Mouse (Mus musculus): ENCODE measurements around the gene Rbms3. TPM values are rescaled to one million over a fixed set of nuclear protein-coding genes. Genes with fewer than 3 reads are reported as not detected.
A peak's percentile ranks its signal among the peaks of the same experiment; 100 is the strongest.

Gene Rbms3
- polyA plus RNA-seq, 1 experiment from 2014 or later: 44.5 TPM

GRCm38 (mm10) chr9:116967317-116967716 is 662.4 kb downstream of the Rbms3 start:
- H3K4me1 ChIP-seq (replicated peaks; ENCODE audit: insufficient read depth, low read length): 0 out of 2 replicates have a peak, but pooled peaks cover 5% of the 10 kb centered on the region
- no peaks in the 10 kb centered on the region for H3K9me3 ChIP-seq (replicated peaks; ENCODE audit: low read length)
- no peak overlapping the region for H3K27ac ChIP-seq
- H3K4me3 ChIP-seq (replicated peaks; ENCODE audit: low read depth, low read length): no peak overlapping the region
- H3K4me2 ChIP-seq (ENCODE audit: low read length): no peak overlapping the region
- ATAC-seq (replicated peaks; ENCODE audit: low FRiP score, low read depth): no peak
- no peaks in the 10 kb centered on the region for H3K27me3 ChIP-seq (ENCODE audit: insufficient read depth, low read length)
- DNase-seq (ENCODE audit: low spot score): no peak
- H3K36me3 ChIP-seq (ENCODE audit: insufficient read depth, low read length): no peaks in the 10 kb centered on the region
- TF ChIP-seq CTCF (IDR thresholded peaks at IDR 0.05; ENCODE audit: low read depth): no peak
- H3K9ac ChIP-seq (ENCODE audit: low read depth, low read length): no peak overlapping the region
- 96% methylated on average over 3 of the region's 3 CpGs for WGBS

- TF ChIP-seq CTCF (IDR thresholded peaks at IDR 0.05; ENCODE audit: low read depth): no peak
- DNase-seq (ENCODE audit: low spot score) (no peak), ATAC-seq (replicated peaks; ENCODE audit: low FRiP score, low read depth) (no peak; the same call in 1 of the 2 replicates)
- Histone ChIP-seq H3K36me3 (ENCODE audit: insufficient read depth, low read length) (no peaks in the 10 kb centered on the region), H3K9ac (ENCODE audit: low read depth, low read length) (no peak overlapping the region), H3K4me3 (replicated peaks; ENCODE audit: low read depth, low read length) (no peak overlapping the region), H3K27ac (no peak overlapping the region), H3K27me3 (ENCODE audit: insufficient read depth, low read length) (no peaks in the 10 kb centered on the region), H3K4me1 (replicated peaks; ENCODE audit: insufficient read depth, low read length) (0 out of 2 replicates have a peak, but pooled peaks cover 5% of the 10 kb centered on the region), H3K4me2 (ENCODE audit: low read length) (peak overlapping the region; percentile 26; the same call in 1 of the 2 replicates), H3K9me3 (replicated peaks; ENCODE audit: low read length) (no peaks in the 10 kb centered on the region)
- 54% methylated on average over 6 of the region's 6 CpGs for WGBS
Observed at GRCm38 (mm10) chr9:116965691-116966090, 664.0 kb downstream of the Rbms3 start.

DNA sequence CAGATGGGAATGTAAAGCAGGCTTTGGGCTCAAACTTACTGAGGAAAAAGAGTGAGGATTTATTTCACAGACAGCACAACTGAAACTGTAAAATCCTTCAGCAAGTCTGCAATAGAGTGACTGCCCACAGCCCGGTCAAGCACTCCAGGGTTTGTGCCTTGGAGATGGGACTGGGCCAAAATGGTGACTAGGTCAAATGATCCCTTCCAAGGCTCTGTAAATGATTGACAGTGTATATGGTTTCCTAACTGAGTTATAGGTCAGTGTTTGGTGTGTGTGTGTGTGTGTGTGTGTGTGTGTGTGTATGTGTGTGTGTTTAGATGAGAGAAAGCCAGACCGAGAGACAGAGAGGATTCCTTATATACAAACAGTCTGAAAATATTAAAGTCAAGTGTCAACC is 673.6 kb downstream of the Rbms3 start:
- no peak overlapping the region for H3K4me2 ChIP-seq (ENCODE audit: low read length)
- no peaks in the 10 kb centered on the region for H3K27me3 ChIP-seq (ENCODE audit: insufficient read depth, low read length)
- no peak overlapping the region for H3K9ac ChIP-seq (ENCODE audit: low read depth, low read length)
- ATAC-seq (replicated peaks; ENCODE audit: low FRiP score, low read depth) (no peak), DNase-seq (ENCODE audit: low spot score) (no peak)
- H3K27ac ChIP-seq: no peak overlapping the region
- no peaks in the 10 kb centered on the region for H3K36me3 ChIP-seq (ENCODE audit: insufficient read depth, low read length)
- no peaks in the 10 kb centered on the region for H3K4me1 ChIP-seq (replicated peaks; ENCODE audit: insufficient read depth, low read length)
- no peak for TF ChIP-seq CTCF (IDR thresholded peaks at IDR 0.05; ENCODE audit: low read depth)
- H3K4me3 ChIP-seq (replicated peaks; ENCODE audit: low read depth, low read length): no peak overlapping the region
- 66% methylated on average over 2 of the region's 2 CpGs for WGBS
- no peaks in the 10 kb centered on the region for H3K9me3 ChIP-seq (replicated peaks; ENCODE audit: low read length)

DNA sequence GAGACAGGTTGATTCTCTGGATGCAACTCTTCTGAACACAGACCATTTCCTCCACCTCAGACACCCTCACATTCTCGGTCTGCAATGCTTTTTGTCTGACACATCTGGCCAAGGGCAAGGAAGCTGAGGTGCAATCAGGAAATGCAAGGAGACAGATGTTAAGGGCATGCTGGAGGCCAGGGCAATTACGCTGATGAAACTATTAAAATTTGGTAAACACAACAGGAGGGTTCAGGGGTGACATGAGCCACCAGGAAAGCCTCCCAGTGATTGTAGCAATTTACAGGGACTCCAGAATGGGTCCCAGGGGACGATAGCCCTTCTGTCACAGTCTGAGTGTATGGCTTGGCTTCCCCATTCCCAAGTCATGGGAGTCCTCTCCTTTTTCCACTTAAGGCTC is 681.5 kb downstream of the Rbms3 start:
- no peak for ATAC-seq (replicated peaks; ENCODE audit: low FRiP score, low read depth)
- H3K9me3 ChIP-seq (replicated peaks; ENCODE audit: low read length): no peaks in the 10 kb centered on the region
- no peak for DNase-seq (ENCODE audit: low spot score)

DNA sequence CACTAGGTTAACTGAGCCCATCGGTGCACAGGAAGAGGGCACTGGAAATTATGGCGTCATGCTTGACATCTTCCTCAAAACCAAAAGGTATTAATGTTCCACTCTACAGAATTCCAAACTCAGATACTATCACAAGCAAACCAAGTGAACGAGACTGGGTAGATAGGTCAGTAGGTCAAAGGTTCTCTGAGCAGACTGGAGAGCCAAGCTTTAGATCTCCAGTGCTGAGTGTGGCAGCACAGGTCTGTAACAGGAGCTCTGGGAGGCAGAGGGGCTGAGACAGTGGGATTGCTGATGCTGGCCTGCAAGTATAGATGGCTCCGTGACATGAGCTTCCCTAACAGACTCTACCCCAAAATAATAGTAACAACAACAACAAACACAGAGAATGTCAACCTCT is 682.3 kb downstream of the Rbms3 start:
- Histone ChIP-seq H3K9ac (ENCODE audit: low read depth, low read length) (no peak overlapping the region), H3K4me3 (replicated peaks; ENCODE audit: low read depth, low read length) (no peak overlapping the region), H3K9me3 (replicated peaks; ENCODE audit: low read length) (no peaks in the 10 kb centered on the region), H3K36me3 (ENCODE audit: insufficient read depth, low read length) (no peaks in the 10 kb centered on the region), H3K4me1 (replicated peaks; ENCODE audit: insufficient read depth, low read length) (peaks cover 10% of the 10 kb centered on the region), H3K27ac (no peak overlapping the region), H3K4me2 (ENCODE audit: low read length) (no peak overlapping the region), H3K27me3 (ENCODE audit: insufficient read depth, low read length) (no peaks in the 10 kb centered on the region)
- no peak for TF ChIP-seq CTCF (IDR thresholded peaks at IDR 0.05; ENCODE audit: low read depth)
- no peak for ATAC-seq (replicated peaks; ENCODE audit: low FRiP score, low read depth)
- no peak for DNase-seq (ENCODE audit: low spot score)
- 56% methylated on average over 4 of the region's 4 CpGs for WGBS

More for the DNA sequence above, 681.5 kb downstream of the Rbms3 start:
- WGBS: 48% methylated on average over 3 of the region's 3 CpGs
- Histone ChIP-seq H3K36me3 (ENCODE audit: insufficient read depth, low read length) (no peaks in the 10 kb centered on the region), H3K4me2 (ENCODE audit: low read length) (no peak overlapping the region), H3K9ac (ENCODE audit: low read depth, low read length) (no peak overlapping the region), H3K27me3 (ENCODE audit: insufficient read depth, low read length) (no peaks in the 10 kb centered on the region), H3K4me1 (replicated peaks; ENCODE audit: insufficient read depth, low read length) (peaks cover 10% of the 10 kb centered on the region), H3K27ac (no peak overlapping the region), H3K4me3 (replicated peaks; ENCODE audit: low read depth, low read length) (no peak overlapping the region)
- TF ChIP-seq CTCF (IDR thresholded peaks at IDR 0.05; ENCODE audit: low read depth): no peak

DNA sequence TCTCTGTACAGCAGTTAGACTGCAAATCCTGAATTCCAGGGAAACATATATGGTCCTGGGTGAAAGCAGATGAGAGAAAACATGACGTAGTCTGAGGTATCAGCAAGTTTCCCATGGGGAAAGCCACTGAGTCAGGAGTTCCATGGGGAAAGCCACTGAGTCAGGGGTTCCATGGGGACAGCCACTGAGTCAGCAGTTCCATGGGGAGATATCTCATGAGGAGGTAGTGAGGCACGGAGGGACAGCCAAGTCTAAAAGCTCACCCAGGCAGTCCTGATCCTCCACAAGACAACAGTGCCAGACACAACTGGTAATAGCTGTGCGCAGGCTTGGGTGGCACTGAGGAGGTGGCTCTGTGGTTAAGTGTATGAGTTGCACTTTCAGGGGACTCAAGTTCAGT is 682.9 kb downstream of the Rbms3 start:
- DNase-seq (ENCODE audit: low spot score) (no peak), ATAC-seq (replicated peaks; ENCODE audit: low FRiP score, low read depth) (no peak)
- no peak overlapping the region for H3K9ac ChIP-seq (ENCODE audit: low read depth, low read length)
- no peaks in the 10 kb centered on the region for H3K36me3 ChIP-seq (ENCODE audit: insufficient read depth, low read length)
- WGBS: 89% methylated on average over 3 of the region's 3 CpGs
- TF ChIP-seq CTCF (IDR thresholded peaks at IDR 0.05; ENCODE audit: low read depth): no peak
- H3K4me2 ChIP-seq (ENCODE audit: low read length): no peak overlapping the region
- no peak overlapping the region for H3K27ac ChIP-seq
- no peaks in the 10 kb centered on the region for H3K27me3 ChIP-seq (ENCODE audit: insufficient read depth, low read length)
- no peak overlapping the region for H3K4me3 ChIP-seq (replicated peaks; ENCODE audit: low read depth, low read length)
- peaks cover 10% of the 10 kb centered on the region for H3K4me1 ChIP-seq (replicated peaks; ENCODE audit: insufficient read depth, low read length)
- H3K9me3 ChIP-seq (replicated peaks; ENCODE audit: low read length): no peaks in the 10 kb centered on the region

GRCm38 (mm10) chr9:116945689-116946088 is 684.0 kb downstream of the Rbms3 start:
- peaks cover 10% of the 10 kb centered on the region for H3K4me1 ChIP-seq (replicated peaks; ENCODE audit: insufficient read depth, low read length)
- no peaks in the 10 kb centered on the region for H3K9me3 ChIP-seq (replicated peaks; ENCODE audit: low read length)
- no peak overlapping the region for H3K4me2 ChIP-seq (ENCODE audit: low read length)
- H3K36me3 ChIP-seq (ENCODE audit: insufficient read depth, low read length): no peaks in the 10 kb centered on the region
- no peak overlapping the region for H3K9ac ChIP-seq (ENCODE audit: low read depth, low read length)
- DNase-seq (ENCODE audit: low spot score) (no peak), ATAC-seq (replicated peaks; ENCODE audit: low FRiP score, low read depth) (no peak)
- no peak overlapping the region for H3K4me3 ChIP-seq (replicated peaks; ENCODE audit: low read depth, low read length)
- WGBS: 78% methylated on average over 9 of the region's 9 CpGs
- H3K27me3 ChIP-seq (ENCODE audit: insufficient read depth, low read length): no peaks in the 10 kb centered on the region
- H3K27ac ChIP-seq: no peak overlapping the region
- no peak for TF ChIP-seq CTCF (IDR thresholded peaks at IDR 0.05; ENCODE audit: low read depth)

Data from kidney, postnatal 0 days (tissue).